ENCODE assay signal across 8 mouse cellular contexts in the genomic region with DNA sequence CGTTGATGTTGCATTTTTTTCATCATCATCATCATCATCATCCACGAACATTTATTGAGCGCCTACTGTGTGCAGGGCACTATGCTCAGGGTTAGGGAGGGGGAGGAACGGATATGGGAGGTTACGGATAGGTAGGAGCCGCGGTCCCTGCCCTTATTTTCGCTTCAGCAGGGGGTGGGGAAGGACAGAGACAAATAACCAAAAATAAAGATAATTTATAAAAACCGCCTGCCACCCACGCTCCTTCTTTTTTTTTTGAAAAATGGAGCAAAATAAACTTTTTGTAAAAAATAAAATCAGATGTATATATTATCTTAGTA.
A peak's percentile ranks its signal among the peaks of the same experiment; 100 is the strongest.
DNase-seq lines count a peak whose midpoint lies in the region; ATAC-seq and TF ChIP-seq lines count a peak whose summit lies in the region.

No protein-coding gene starts in this region.

- WGBS in cerebellum, adult 2 months = under 1% methylated on average over 10 of the region's 10 CpGs
- WGBS in lung, postnatal 0 days = under 1% methylated on average over 10 of the region's 10 CpGs
- WGBS in intestine, postnatal 0 days = 1% methylated on average over 10 of the region's 10 CpGs
- 1% methylated on average over 10 of the region's 10 CpGs for WGBS in olfactory bulb, adult 2 months

- no peaks in the 10 kb centered on the region for H3K36me3 ChIP-seq in lung, postnatal 0 days (ENCODE audit: insufficient read depth, low read length)
- H3K36me3 ChIP-seq in intestine, postnatal 0 days (ENCODE audit: control insufficient read depth, insufficient read depth) = no peaks in the 10 kb centered on the region

- ATAC-seq in lung, postnatal 0 days = no peak
- ATAC-seq in intestine, postnatal 0 days = no peak

- H3K27me3 ChIP-seq in cerebellum, adult 2 months (ENCODE audit: control insufficient read depth, insufficient read depth, low read length) = no peaks in the 10 kb centered on the region
- H3K27me3 ChIP-seq in lung, postnatal 0 days (replicated peaks; ENCODE audit: insufficient read depth, low read length) = peaks cover 9% of the 10 kb centered on the region; the same call in 1 of the 2 replicates
- peaks cover 28% of the 10 kb centered on the region for H3K27me3 ChIP-seq in intestine, postnatal 0 days (replicated peaks; ENCODE audit: control insufficient read depth, insufficient read depth, low read length)

- TF ChIP-seq POLR2A in cerebellum, adult 2 months (IDR thresholded peaks at IDR 0.05; ENCODE audit: borderline replicate concordance, insufficient read depth, low read length) = no peak
- no peak for TF ChIP-seq POLR2A in olfactory bulb, adult 2 months (IDR thresholded peaks at IDR 0.05; ENCODE audit: insufficient read depth, low read depth, low read length)

- peak overlapping the region; percentile 93 for H3K4me2 ChIP-seq in lung, postnatal 0 days (replicated peaks; ENCODE audit: low read depth, low read length)
- H3K4me2 ChIP-seq in intestine, postnatal 0 days (replicated peaks; ENCODE audit: low read depth) = peak overlapping the region; percentile 89

- H3K9ac ChIP-seq in lung, postnatal 0 days (replicated peaks; ENCODE audit: low read depth) = peak overlapping the region; percentile 64
- 0 out of 2 replicates have a peak overlapping the region, but pooled peaks have one; percentile 60 for H3K9ac ChIP-seq in intestine, postnatal 0 days (ENCODE audit: low read depth, low read length)

- H3K4me1 ChIP-seq in cerebellum, adult 2 months (ENCODE audit: control insufficient read depth, insufficient read depth, low read length) = peaks cover 9% of the 10 kb centered on the region
- H3K4me1 ChIP-seq in lung, postnatal 0 days (ENCODE audit: insufficient read depth, low read depth, low read length) = peaks cover 7% of the 10 kb centered on the region
- no peaks in the 10 kb centered on the region for H3K4me1 ChIP-seq in intestine, postnatal 0 days (replicated peaks; ENCODE audit: control insufficient read depth, insufficient read depth, low read length)
- peaks cover 8% of the 10 kb centered on the region for H3K4me1 ChIP-seq in olfactory bulb, adult 2 months (ENCODE audit: control insufficient read depth, insufficient read depth, low read length)

- H3K9me3 ChIP-seq in lung, postnatal 0 days (ENCODE audit: low read length) = no peaks in the 10 kb centered on the region
- no peaks in the 10 kb centered on the region for H3K9me3 ChIP-seq in intestine, postnatal 0 days (ENCODE audit: control insufficient read depth)

- DNase-seq in cerebellum, adult 2 months = no peak
- no peak for DNase-seq in cerebellum, adult 11 months
- DNase-seq in lung, postnatal 0 days (ENCODE audit: low spot score) = peak; percentile 7
- DNase-seq in lung, postnatal 10 days = no peak
- no peak for DNase-seq in gastrocnemius, adult 8-10 months (ENCODE audit: low spot score in 2 of 2)
- no peak for DNase-seq in natural killer cell, adult 2 months (ENCODE audit: low spot score in 2 of 2)

- TF ChIP-seq CTCF in cerebellum, adult 2 months (IDR thresholded peaks at IDR 0.05; ENCODE audit: borderline replicate concordance, insufficient read depth, low read depth, low read length) = no peak
- TF ChIP-seq CTCF in lung, postnatal 0 days (IDR thresholded peaks at IDR 0.05) = no peak
- TF ChIP-seq CTCF in intestine, postnatal 0 days (IDR thresholded peaks at IDR 0.05; ENCODE audit: low read depth) = no peak
- TF ChIP-seq CTCF in olfactory bulb, adult 2 months (IDR thresholded peaks at IDR 0.05; ENCODE audit: insufficient read depth, low read depth, low read length) = no peak

- peak overlapping the region; percentile 26 for H3K27ac ChIP-seq in cerebellum, adult 2 months (ENCODE audit: insufficient read depth, low read length)
- peak overlapping the region; percentile 78; the same call in 1 of the 2 replicates for H3K27ac ChIP-seq in lung, postnatal 0 days (ENCODE audit: low read length)
- H3K27ac ChIP-seq in intestine, postnatal 0 days (ENCODE audit: low read depth, low read length) = no peak overlapping the region
- H3K27ac ChIP-seq in olfactory bulb, adult 2 months (ENCODE audit: insufficient read depth, low read depth, low read length) = peak overlapping the region; percentile 81

- peak overlapping the region; percentile 100 for H3K4me3 ChIP-seq in cerebellum, adult 2 months (replicated peaks; ENCODE audit: insufficient read depth, low read depth, low read length)
- H3K4me3 ChIP-seq in lung, postnatal 0 days (ENCODE audit: low read depth, low read length) = peak overlapping the region; percentile 48
- H3K4me3 ChIP-seq in intestine, postnatal 0 days (ENCODE audit: low read depth, low read length) = peak overlapping the region; percentile 35
- peak overlapping the region; percentile 63 for H3K4me3 ChIP-seq in olfactory bulb, adult 2 months (ENCODE audit: insufficient read depth, low read depth, low read length)

- no peak for TF ChIP-seq EP300 in lung, postnatal 0 days (IDR thresholded peaks at IDR 0.05)

Comparison
In these comparisons a context has a peak if more than half of its experiments do, and no peak if none do; other contexts are left out.
1. H3K4me3 ChIP-seq: peak in every context shown above with its lines; median percentile 100 in cerebellum, adult 2 months; 63 in olfactory bulb, adult 2 months; 48 in lung, postnatal 0 days; 35 in intestine, postnatal 0 days.